Mouse (Mus musculus) kidney, adult 2 months (tissue): ENCODE results near the gene Nfxl1. TPM values are rescaled to one million over a fixed set of nuclear protein-coding genes. Genes with fewer than 3 reads are reported as not detected.

Experiments used
- DNase-seq: peaks from one replicate; pipeline ENCODE4 v3.0.0; 2021
- H3K27ac ChIP-seq: fragments of 200-500 bp; 2 replicates; pipeline ENCODE4 v1.5.1; 2012; ENCODE audit warnings: low read depth, low read length, control low read depth, inconsistent platforms; ENCODE audit not compliant: insufficient read depth
- H3K27me3 ChIP-seq: fragments of 200-500 bp; replicated peaks from 2 replicates; pipeline ENCODE4 v1.6.1; 2012; ENCODE audit warnings: mild to moderate bottlenecking, moderate library complexity, low read length, inconsistent platforms; ENCODE audit not compliant: control insufficient read depth, insufficient read depth
- H3K36me3 ChIP-seq: fragments of 200-500 bp; 2 replicates; pipeline ENCODE4 v1.6.1; 2012; ENCODE audit warnings: mild to moderate bottlenecking, moderate library complexity, low read length, inconsistent platforms; ENCODE audit not compliant: control insufficient read depth, insufficient read depth
- H3K4me1 ChIP-seq: fragments of 200-500 bp; 2 replicates; pipeline ENCODE4 v1.6.1; 2011; ENCODE audit warnings: low read length; ENCODE audit not compliant: control insufficient read depth, insufficient read depth
- H3K4me3 ChIP-seq: fragments of 200-500 bp; 2 replicates; pipeline ENCODE4 v1.5.1; 2011; ENCODE audit warnings: mild to moderate bottlenecking, low read depth, low read length, control low read depth; ENCODE audit not compliant: insufficient read depth
- CTCF ChIP-seq: fragments of 200-500 bp; conservative IDR thresholded peaks from 2 replicates; pipeline ENCODE4 v1.5.1; 2011; ENCODE audit warnings: low read depth, mild to moderate bottlenecking, control low read depth, low read length, moderate library complexity, mixed read lengths; ENCODE audit not compliant: insufficient read depth, insufficient read length
- POLR2A ChIP-seq: fragments of 200-500 bp; IDR thresholded peaks from one replicate; pipeline ENCODE4 v1.6.1; 2011; ENCODE audit warnings: low read depth, low read length, control low read depth
- WGBS: fragments of 180-500 bp; shearing (Covaris S2); methylation state at CpG from one replicate; pipeline ENCODE4 v1.1.7; 2018; 5-methylcytosine and 5-hydroxymethylcytosine counted together
- polyA plus RNA-seq: library from polyadenylated mRNA; depleted of rRNA; stranded (reverse); fragments of >200 nt; gene quantifications from 2 replicates; pipeline ENCODE4 v1.2.3, GENCODE M21; 2012; rRNA removed

Gene Nfxl1
- polyA plus RNA-seq, 1 experiment, result 4.6 TPM

GRCm38 (mm10) chr5:72493906-72494305, 65.6 kb downstream of the Nfxl1 start:
- 75% methylated on average over 7 of the region's 7 CpGs for WGBS
- no peak for TF ChIP-seq POLR2A
- no peak for TF ChIP-seq CTCF
- no peaks in the 10 kb centered on the region; the same call in 1 of the 2 replicates for H3K4me1 ChIP-seq
- no peaks in the 10 kb centered on the region for H3K36me3 ChIP-seq
- no peak overlapping the region for H3K27ac ChIP-seq
- no peaks in the 10 kb centered on the region for H3K27me3 ChIP-seq
- no peak overlapping the region for H3K4me3 ChIP-seq
- no peak for DNase-seq

- no peaks in the 10 kb centered on the region for H3K27me3 ChIP-seq
- no peak overlapping the region for H3K4me3 ChIP-seq
- H3K4me1 ChIP-seq, result no peaks in the 10 kb centered on the region
- TF ChIP-seq CTCF, result no peak
- TF ChIP-seq POLR2A, result no peak
- 48% methylated on average over 2 of the region's 2 CpGs for WGBS
- no peak for DNase-seq
- H3K27ac ChIP-seq, result no peak overlapping the region
- no peaks in the 10 kb centered on the region for H3K36me3 ChIP-seq
These were observed 68.3 kb downstream of the Nfxl1 start for GRCm38 (mm10) chr5:72491232-72491631.

GRCm38 (mm10) chr5:72480456-72480855, 79.0 kb downstream of the Nfxl1 start:
- Histone ChIP-seq H3K36me3 (no peaks in the 10 kb centered on the region), H3K4me3 (no peak overlapping the region), H3K27ac (no peak overlapping the region), H3K4me1 (no peaks in the 10 kb centered on the region), H3K27me3 (no peaks in the 10 kb centered on the region; the same call in 1 of the 2 replicates)
- WGBS, result 48% methylated on average over 7 of the region's 7 CpGs
- TF ChIP-seq CTCF (no peak), POLR2A (no peak)
- DNase-seq, result no peak

GRCm38 (mm10) chr5:72472317-72473009, 87.0 kb downstream of the Nfxl1 start:
- Histone ChIP-seq H3K4me3 (no peak overlapping the region), H3K36me3 (no peaks in the 10 kb centered on the region), H3K27ac (no peak overlapping the region), H3K4me1 (no peaks in the 10 kb centered on the region), H3K27me3 (no peaks in the 10 kb centered on the region)
- no peak for DNase-seq
- TF ChIP-seq POLR2A (no peak), CTCF (no peak)
- 42% methylated on average over 12 of the region's 12 CpGs for WGBS

GRCm38 (mm10) chr5:72471746-72472145, 87.7 kb downstream of the Nfxl1 start:
- H3K4me1 ChIP-seq, result no peaks in the 10 kb centered on the region
- H3K27ac ChIP-seq, result no peak overlapping the region
- no peak overlapping the region for H3K4me3 ChIP-seq
- H3K36me3 ChIP-seq, result no peaks in the 10 kb centered on the region
- H3K27me3 ChIP-seq, result no peaks in the 10 kb centered on the region
- DNase-seq, result no peak
- 79% methylated on average over 7 of the region's 7 CpGs for WGBS
- TF ChIP-seq CTCF (no peak), POLR2A (no peak)

- H3K4me3 ChIP-seq, result no peak overlapping the region
- H3K36me3 ChIP-seq, result no peaks in the 10 kb centered on the region
- H3K27ac ChIP-seq, result no peak overlapping the region
- 53% methylated on average over 3 of the region's 3 CpGs for WGBS
- no peaks in the 10 kb centered on the region for H3K4me1 ChIP-seq
- no peak for DNase-seq
- TF ChIP-seq CTCF (no peak), POLR2A (no peak)
- no peaks in the 10 kb centered on the region for H3K27me3 ChIP-seq
These were observed 94.6 kb downstream of the Nfxl1 start for GRCm38 (mm10) chr5:72464932-72465331.

Other genes with a start within 250 kb of the Nfxl1 start
- 4.0 and 5.0 TPM in 2 replicates for gene Corin, start 55.2 kb downstream of the Nfxl1 start, polyA plus RNA-seq
- gene Zar1, start 21.6 kb upstream of the Nfxl1 start, polyA plus RNA-seq, result 0.14 and 0.15 TPM in 2 replicates
- 0.13 and 0.33 TPM in 2 replicates for gene Gm5868, start 27.9 kb upstream of the Nfxl1 start, polyA plus RNA-seq
- not detected in 2 replicates for gene Cnga1, start 84.6 kb upstream of the Nfxl1 start, polyA plus RNA-seq
- 0.70 and 1.2 TPM in 2 replicates for gene Nipal1, start 88.1 kb upstream of the Nfxl1 start, polyA plus RNA-seq
- gene Txk, start 193.1 kb upstream of the Nfxl1 start, polyA plus RNA-seq, result 0.29 and 0.88 TPM in 2 replicates